Mouse (Mus musculus) liver, embryonic 14.5 days (tissue): ENCODE results near the gene Pik3cd.

Source experiments
- CTCF ChIP-seq: IDR thresholded peaks from 2 replicates; pipeline ENCODE4 v1.5.1; 2016; ENCODE audit warnings: antibody characterized with exemption, low read depth, control low read depth
- EP300 ChIP-seq: IDR thresholded peaks from 2 replicates; pipeline ENCODE4 v1.6.1; 2016; ENCODE audit warnings: antibody characterized with exemption, low read depth

GRCm38 (mm10) chr4:149621286-149621685 lies 81.1 kb downstream of the Pik3cd start:
- no peak for TF ChIP-seq CTCF
- TF ChIP-seq EP300: no peak
